Mouse (Mus musculus): Measurements from ENCODE around the gene H2-D1.

DNA sequence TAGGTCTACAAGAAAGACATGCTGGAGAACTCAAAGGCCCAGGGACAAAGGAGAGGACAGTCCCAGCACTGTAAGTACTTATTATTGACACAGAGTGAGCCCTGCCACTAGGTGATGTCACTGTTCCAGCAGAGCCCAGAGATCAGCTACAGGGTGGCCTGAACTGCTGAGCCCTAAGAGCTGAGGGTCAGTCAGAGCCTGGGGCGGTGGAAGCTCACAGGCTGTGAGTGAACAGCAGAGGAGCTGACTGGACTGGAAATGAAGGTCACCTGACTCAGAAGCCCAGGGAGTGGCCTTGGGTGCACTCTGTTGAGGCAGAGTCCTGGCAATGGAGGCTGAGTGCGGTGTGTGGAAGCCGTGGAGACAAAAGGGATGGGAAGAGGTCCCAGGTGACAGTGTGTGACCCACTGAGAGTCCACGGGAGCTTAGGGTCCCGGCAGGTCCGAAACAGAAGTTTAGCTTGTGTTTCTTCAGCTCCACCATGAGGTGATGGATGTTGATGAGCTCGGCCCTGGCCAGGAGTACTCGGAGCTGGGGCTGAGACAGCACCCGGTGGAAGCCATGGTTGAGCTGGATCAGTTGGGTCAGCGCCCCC is 41.3 kb downstream of the H2-D1 start:
- no peak for TF ChIP-seq CTCF (IDR thresholded peaks at IDR 0.05; ENCODE audit: low read depth, low read length)
- no peak for TF ChIP-seq POLR2A (IDR thresholded peaks at IDR 0.05; ENCODE audit: extremely low read depth, insufficient read depth, low read length)

Data from liver, adult 2 months (tissue).